Mouse (Mus musculus): ENCODE measurements around the gene Kcnk7.

Kcnk7 gene

DNA sequence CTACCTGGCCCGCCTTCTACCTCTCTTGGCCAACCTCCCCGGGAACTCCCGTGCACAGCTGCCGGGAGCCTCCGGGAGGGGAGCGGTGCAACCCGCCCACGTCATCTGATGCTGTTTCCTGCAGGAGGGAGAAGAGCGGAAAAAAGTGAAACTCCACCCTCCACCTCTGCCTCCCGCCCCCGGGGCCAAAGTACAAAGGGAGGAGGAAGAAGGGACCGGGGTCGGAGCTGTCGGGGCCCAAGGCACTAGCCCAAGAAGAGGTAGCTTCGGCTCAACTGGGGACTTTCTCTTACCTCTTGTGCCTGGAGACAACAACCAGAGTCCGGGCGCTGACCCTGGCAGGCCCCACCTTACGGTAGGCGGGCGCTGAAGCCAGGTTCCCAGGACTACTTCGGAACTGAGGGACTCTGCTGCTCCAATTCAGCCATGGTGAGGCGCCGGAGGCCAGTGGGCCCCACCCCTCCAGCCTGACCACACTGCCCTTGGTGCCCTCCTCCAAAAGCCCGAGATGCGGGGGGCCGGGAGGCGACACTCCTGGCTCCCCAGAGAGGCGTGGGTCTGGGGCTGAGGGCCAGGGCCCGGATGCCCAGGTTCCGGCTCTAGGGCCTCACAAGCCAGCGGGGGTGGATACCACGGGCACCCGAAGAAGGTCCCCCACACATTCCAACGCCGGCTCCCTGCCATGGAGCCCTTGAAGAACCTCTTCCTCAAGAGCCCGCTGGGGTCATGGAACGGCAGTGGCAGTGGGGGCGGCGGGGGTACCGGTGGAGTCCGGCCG is 14.4 kb upstream of the Kcnk7 start:
- peak; percentile 79 for DNase-seq (ENCODE audit: low read depth, low spot score)

DNA sequence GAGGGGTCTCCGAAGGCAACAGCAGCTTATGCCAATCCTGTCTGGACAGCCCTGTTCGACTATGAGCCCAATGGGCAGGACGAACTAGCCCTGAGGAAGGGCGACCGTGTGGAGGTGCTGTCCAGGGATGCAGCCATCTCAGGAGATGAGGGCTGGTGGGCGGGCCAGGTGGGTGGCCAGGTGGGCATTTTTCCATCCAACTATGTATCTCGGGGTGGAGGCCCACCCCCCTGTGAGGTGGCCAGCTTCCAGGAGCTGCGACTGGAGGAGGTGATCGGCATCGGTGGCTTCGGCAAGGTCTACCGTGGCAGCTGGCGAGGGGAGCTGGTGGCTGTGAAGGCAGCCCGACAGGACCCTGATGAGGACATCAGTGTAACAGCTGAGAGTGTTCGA is 13.8 kb upstream of the Kcnk7 start:
- no peak for DNase-seq (ENCODE audit: low read depth, low spot score)

DNA sequence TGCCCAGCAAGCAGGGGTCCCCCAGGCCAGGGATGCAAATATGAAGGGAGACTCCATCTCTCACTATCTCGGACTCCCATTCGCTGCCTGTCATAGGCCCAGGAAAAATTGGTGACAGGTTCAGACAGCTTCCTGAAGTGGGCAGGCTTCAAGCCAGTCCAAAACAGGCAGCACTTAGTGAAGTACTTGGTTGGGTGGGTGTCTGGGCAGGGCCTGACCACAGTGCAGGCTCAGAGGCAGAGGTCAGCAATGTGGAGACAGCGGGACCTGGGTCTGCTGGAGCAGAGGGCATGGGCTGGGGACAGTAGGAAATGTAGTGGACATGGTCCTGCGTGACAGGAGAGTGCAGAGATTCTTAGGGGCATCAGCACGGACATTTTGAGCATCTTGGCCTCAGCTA is 12.6 kb upstream of the Kcnk7 start:
- DNase-seq (ENCODE audit: low read depth, low spot score): no peak

DNA sequence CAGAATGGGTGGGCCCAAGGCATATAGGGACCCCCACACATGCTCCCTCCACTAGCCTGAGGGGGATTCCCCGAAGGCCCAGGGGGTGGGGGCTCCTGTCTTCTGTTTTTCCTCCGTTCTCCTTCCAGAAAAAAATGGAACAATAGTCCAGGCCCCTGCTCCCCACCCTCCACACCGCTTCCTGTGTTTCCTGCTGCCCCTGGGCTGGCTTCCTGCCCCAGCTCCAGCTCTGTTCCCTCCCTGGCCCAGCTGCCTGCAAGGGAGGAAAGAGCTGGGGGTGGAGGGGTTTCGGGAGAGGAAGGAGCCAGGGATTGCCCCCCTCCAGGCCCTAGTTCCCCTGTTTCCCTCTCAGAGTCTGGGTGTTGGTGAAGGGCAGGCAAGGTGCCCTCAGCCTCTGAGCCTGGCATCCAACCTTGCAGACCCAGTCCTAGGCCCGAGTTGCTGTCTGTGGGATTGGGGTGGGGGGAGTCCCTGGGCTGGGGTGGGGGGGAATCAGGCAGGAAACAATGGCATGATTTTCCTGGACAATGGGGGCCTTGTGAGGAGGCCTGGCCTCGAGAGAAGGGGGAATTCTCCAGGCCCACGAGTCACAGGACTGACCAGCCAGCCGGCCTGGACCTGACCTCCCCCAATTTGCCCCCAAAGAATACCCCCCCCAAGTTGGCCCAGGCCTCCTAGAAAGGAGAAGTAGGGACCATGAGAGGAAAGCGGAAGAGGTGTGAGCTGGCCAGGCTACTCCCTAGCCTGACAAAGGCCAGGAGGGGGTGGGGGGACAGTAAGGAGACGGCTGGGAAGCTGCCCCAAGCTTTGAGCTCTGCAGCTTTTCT is 11.9 kb upstream of the Kcnk7 start:
- DNase-seq (ENCODE audit: low read depth, low spot score): no peak

DNA sequence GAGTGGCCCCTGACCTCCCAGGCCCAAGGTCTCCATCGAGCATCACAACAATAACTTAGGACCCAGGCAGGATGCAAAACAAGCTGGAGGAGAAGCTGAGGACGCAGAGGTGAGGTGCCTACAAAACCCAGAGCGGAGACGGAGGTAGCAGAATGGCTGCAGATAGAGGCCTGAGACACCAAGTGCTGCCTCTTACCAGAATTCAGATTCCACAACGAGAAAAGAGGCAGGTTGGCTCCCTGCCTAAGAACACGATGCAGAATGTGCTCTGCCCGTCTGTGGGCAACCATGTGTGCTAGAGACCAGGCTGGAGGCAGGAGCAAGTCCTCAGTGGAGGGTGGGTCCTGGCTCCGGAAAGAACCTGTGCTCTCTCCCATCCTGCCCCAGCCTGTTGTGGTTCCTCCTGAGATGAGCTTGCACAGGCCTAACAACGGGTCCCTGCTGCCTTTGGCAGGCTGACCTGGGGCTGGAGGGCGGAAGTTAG is 11.2 kb upstream of the Kcnk7 start:
- no peak for DNase-seq (ENCODE audit: low read depth, low spot score)

DNA sequence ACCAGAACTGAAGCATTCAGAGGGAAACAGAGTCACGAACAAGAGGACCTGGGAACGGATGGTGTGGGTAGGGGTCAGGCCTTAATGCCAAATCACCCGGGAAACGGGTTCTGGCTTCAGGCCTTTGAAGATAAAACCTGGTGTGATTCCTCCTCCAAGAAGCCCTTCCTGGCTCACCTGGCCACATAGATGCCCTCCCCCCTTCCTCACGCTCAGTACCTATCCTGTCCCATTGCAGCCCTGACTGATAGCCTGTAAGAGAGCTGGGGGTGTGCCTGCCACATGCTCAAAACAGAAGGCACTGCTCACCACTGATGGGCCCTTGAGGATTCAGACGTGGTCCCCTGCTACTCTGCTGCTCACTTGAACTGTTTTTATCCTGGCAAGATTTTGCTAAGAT is 10.4 kb upstream of the Kcnk7 start:
- DNase-seq (ENCODE audit: low read depth, low spot score): no peak

DNA sequence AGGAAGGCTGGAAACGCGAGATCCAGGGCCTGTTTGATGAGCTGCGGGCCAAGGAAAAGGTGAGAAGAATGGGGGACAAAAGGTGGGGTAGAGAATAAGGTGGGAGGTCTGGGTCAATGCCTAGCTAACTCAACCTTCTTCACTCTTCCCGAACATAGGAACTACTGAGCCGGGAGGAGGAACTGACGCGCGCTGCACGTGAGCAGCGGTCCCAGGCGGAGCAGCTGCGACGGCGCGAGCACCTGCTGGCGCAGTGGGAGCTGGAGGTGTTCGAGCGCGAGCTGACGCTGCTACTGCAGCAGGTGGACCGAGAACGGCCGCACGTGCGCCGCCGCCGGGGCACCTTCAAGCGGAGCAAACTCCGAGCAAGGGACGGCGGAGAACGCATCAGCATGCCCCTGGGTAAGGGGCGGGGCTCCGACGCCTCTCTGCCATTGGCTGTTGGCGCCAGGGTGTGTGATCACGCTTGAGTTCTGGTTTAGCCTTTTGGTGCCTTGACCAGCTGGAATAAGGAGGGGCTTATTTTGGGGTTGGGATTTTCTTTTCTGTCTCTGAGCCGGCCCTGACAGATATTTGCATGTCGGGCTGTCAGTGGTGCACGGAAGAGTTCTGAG is 8.2 kb upstream of the Kcnk7 start:
- DNase-seq (ENCODE audit: low read depth, low spot score): peak; percentile 96

DNA sequence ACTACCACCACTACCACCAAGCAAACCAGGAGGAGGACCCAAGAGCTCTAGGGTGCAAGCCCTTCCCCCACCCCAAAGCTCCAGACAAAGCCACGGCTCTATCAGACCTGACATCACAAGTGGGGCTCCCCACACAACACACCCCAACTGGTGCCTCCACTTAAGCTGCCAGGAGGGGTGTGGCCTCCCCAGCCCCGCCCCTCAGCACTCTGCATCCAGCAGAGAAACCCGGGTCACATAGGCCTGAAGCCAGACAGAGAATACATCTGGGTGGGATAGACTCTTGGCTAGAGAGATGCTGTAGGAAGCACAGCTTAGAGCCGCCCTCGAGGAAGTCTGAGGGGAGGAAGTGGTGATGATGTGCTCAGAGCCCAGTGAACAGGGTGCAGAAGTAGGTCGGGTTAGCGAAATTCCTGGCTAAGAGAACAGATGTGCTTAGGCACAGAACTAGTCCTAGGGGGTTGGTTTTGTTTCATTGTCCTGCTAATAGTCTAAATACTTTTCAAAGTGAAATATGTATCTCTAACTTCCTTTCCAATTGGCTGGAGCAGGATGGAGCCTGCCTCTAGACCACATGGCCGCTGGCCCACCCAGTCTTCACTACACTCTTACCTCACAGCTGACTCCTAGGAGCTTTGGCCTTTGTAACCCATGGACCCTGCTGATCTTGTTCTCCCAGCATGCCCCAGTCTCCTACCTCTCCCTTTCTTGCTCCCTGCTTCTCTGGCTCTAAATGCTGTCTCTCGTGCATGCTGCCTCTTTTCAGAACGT is 819 bp downstream of the Kcnk7 start:
- DNase-seq (ENCODE audit: low read depth, low spot score): peak; percentile 50

DNA sequence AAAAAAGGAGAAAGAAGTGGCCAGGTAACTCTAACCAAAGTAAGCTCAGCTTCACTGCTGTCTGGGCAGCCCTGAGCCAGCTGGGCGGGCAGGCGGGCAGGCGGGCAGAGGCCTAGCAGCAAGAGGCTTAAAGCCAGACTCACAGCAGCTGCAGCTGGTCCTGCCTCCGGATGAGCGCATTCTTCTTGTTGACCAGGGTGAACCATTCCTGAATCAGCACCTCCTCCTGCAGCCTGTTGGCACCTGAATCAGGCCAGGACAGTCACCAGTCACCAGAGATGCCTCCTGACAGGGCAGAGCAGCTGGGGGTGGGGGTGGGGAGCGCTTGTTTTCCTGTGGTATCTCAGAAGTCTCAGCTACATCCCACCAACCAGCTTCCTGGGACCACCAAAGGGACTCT is 5.9 kb downstream of the Kcnk7 start:
- DNase-seq (ENCODE audit: low read depth, low spot score): no peak

DNA sequence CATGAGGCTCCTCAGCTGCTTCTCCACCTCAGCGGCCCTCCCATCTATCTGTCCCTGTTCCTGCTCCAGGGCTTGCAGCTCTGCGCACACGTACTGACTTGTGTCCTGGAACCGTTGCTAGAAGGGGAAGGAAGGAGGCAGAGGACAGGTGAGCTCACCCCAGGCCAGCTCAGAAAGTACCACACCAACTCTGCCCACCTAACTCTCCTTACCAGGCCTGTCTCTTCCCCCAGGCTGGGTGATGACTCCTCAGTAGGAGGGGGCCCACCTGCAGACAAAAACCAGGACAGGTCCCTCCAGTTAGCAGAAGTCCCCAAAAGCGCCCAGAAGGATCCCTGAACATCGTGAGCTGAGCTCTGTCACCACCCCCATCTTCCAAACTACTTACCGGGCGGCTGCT is 6.4 kb downstream of the Kcnk7 start:
- DNase-seq (ENCODE audit: low read depth, low spot score): no peak

DNA sequence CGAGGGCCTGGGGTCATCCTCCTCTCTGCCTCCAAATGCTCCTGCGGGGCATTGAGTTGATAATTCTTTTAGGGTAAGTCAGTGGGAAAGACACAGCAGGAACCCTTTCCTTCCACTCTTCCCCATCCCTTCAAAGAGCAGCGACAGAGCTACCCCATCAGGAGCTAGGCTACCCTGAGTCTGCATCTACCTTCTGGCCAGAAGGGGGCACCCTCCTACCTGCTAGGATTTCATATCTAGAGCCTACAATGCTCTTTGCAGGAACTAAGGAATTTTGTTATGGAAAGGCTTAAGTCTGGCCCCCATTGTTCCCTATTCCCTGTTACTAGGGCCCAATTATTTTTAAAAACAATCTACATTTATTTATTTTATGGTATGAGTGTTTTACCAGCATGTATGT is 7.1 kb downstream of the Kcnk7 start:
- peak; percentile 82 for DNase-seq (ENCODE audit: low read depth, low spot score)

DNA sequence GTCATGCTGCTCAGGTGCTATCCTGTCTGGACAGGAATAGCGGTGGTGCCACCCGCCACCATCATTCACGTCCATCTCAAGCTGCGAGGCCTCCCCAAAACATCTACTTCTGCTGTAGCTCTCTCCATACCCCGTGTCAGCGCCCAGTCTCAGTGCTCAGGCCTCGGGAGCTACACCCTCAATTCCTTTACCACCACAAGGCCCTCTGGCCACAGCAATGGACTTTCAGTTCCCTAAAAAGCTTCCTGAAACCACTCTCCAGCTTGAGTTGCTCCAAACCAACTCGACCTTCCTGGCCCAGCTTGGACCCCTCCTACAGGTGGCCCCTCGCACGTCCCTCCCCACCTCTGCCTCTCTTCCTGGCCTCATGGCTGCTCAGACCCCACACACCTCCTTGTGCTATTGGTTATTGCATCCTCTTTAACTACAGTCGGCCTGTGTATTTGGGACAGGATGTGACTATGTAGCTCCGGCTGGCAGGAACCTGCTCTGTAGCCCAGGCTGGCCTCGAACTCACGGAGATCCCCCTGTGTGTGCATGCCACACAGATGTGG is 7.8 kb downstream of the Kcnk7 start:
- no peak for DNase-seq (ENCODE audit: low read depth, low spot score)

DNA sequence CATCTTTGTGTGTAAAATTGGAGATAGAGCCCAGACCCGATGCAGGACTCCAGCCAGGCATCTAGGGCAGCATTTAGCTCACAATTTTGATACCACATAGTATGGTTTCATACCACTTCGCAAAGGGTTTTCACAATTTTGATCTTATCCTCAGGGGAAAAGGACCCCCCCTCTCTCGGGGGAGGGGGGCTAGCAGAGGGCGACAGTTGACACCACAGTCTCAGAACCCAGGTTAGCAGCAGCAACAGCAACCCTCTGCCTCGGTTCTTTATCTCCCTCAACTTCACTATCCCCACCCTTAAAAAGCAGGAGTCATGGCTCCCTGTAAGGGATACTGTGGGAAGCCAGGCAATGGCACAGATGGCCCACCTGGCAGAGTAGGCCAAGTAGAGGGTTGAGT is 9.1 kb downstream of the Kcnk7 start:
- no peak for DNase-seq (ENCODE audit: low read depth, low spot score)

DNA sequence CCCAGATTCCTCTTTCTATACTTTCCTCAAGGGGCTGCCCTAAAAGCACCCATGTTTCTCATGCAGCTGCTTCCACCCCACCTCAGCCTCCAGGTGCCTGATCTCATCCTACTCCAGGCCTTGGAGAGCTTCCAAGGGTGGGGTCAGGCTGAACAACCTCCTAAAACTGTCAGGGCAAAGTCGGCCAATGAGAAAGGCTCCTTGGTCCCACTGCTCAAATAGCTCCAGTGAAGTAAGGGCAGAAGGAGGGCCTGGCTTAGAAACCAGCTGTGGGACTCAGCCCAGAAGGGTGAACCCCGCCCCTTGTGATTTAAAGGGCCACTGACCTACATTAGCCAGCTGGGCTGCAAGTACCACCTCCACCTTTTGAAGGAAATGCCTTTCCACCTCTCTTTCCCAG is 9.6 kb downstream of the Kcnk7 start:
- peak; percentile 85 for DNase-seq (ENCODE audit: low read depth, low spot score)

DNA sequence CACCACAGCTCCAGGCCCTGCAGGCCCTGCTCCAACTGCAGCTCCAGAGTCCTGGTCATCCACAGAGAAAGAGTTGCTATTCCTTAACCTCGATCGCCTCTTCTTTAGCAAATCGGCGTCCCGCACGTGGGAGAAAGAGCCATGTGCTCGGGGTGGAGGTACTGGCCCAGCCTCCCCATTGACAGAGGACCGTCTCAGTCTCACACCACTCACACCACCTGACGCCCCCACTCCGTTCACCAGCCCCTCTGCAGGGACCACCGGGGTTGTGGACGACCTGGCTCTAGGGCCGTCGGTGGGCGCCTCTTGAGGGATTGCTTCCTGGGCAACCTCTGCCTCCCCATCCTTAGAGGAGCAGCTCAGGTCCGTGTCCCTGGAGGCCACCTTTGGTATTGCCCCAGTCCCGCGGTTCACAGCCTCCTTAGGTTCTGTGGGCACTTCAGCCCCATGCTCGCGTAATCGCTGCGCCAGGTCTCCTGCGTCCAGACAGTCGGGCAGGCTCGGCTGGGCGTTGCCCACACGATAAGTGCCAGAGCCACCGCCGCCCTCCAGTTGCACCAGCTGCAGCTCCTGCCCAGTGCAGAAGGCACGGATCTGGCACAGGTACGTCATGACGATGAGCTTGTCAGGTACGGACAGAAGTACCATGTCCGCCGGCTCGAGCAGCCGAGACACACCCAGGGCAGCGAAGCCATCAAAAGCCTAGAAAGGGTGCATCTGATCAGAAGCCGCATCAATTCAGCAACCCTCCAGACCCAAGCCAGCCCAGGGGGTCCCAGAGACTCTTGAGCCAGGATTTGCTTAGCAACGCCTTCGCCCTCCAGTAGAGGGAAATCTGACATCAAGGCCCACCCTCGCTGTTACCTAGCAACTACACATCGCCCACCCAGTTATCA is 11.9 kb downstream of the Kcnk7 start:
- peak; percentile 80 for DNase-seq (ENCODE audit: low read depth, low spot score)

DNA sequence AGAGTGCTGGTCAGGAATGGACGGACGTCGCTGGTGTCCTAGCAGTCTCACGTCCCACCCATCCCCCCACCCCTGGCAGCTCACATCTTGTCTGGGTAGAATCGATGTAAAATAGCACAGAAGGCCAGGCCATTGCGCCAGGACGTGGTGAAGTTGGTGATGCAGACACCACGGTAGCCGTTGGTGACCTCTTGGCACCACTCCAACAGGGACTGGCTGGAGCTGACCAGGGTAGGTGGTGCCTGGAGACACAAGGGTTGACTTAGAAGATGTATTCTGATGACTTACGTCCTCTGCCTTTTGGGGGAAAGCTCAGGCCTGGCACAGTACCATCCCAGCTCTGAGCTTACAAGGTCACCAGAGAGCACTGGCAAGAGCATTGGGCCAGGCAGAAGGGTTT is 12.8 kb downstream of the Kcnk7 start:
- no peak for DNase-seq (ENCODE audit: low read depth, low spot score)

DNA sequence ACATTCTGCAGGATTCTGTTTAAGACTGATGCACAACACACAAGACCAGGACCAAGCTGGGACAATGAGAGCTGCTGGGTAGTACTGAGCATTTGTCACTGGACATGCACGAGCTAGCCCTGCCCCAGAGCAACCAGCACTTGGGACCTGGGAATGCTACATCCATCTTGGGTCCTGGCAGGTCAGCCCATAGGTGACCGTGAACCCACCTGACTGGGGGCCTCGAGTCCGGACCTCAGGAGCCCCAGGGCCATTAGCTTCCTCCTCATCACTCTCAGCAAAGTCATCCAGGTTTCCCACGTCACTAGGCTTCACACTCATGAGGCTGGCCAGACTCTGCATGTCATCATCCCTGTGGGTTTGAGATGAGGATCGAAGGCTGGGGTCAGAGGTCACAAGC is 17.1 kb downstream of the Kcnk7 start:
- no peak for DNase-seq (ENCODE audit: low read depth, low spot score)

DNA sequence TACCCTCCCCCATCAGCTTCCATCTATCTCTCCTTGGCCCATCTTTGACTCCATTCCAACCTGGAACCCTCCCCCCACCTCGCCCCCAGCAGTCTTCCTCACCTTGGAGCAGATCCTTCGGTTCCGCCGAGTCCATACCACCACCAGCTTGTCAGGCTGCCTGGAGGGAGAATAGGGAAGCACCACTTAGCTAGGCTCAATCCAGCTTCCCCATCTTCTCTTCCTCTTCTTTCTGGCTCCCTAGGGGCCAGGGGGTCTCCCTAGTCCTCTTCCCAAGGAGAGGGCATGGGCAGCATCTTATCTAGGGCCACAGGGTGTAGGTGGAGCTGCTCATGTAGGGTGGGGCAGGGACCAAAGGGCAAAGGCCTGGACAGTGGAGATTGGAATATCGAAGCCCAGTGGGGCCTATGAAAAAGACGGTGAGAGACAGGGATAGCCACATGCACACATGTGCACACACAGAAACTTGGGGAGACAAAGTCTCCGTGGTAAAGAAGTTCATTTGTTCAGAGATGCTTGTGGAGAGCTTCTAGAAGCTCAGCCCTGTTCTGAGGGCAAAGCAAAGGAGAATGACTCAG is 18.8 kb downstream of the Kcnk7 start:
- DNase-seq (ENCODE audit: low read depth, low spot score): no peak

DNA sequence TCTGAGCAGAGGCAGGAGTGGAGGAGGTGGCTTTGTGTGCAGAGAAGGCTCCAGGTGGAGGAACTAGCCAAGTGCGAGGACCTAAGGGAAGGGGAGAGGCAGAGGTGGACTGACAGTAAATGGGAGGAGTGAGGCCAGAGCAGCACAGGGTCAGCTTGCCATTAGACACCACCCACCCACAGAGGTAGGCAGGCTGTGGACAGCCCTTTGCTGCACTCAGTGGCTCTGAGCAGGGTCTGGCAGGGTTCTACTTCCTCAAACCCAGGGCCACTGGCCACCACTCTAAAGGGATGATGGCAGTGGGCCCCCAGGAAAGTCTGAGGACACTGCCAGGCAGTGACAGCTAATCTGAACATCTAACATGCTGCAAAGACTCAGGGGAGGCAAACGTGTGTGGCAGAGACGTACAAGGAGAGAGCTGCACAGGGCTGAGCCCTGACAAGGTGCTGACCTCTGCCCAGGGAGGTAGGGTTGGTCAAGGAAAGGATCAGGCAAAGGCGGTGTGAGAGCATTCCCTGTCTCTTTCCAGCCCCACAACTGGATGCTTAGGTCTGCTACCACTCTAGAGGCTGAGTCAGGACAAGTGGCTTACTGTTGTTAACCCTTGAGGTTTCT is 19.9 kb downstream of the Kcnk7 start:
- no peak for DNase-seq (ENCODE audit: low read depth, low spot score)

DNA sequence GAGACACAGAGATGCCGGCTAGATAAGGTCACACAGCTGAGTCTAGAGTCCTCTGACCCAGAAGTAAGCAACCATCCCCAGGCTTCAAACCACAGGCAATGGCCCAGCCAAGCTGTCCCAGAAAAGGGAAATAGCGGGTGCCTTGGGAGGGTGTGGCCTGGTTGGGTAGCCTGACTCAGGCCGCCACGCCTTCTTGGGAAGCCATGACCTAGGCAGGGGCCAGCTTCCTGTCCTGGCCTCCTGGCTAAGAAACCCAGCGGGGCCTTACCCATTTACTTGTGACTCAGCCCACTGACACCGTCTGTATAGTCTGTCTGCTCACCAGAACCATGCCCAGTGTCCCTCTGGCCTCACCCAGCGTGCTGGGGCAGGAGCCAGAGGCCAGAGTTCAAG is 20.4 kb downstream of the Kcnk7 start:
- DNase-seq (ENCODE audit: low read depth, low spot score): no peak
